Mouse (Mus musculus): Measurements from ENCODE around the gene 4930522L14Rik. TPM values are rescaled to one million over a fixed set of nuclear protein-coding genes. Genes with fewer than 3 reads are reported as not detected.

4930522L14Rik gene
- 3.0 and 3.2 TPM in 2 replicates for polyA plus RNA-seq (2012; rRNA removed)

GRCm38 (mm10) chr5:109751391-109752071, at the start of gene 4930522L14Rik:
Gene 4930522L14Rik, minus strand, starts transcription at chr5:109751886.

GRCm38 (mm10) chr5:109690537-109691201, 61.0 kb downstream of the 4930522L14Rik start, which contains the start of gene 5430403G16Rik:
Gene 5430403G16Rik, minus strand, starts transcription at chr5:109691041.

Other genes with a start within 250 kb of the 4930522L14Rik start
- gene Crlf2, start 192.9 kb downstream of the 4930522L14Rik start, polyA plus RNA-seq (2012; rRNA removed) = 20.8 and 26.5 TPM in 2 replicates
- 0.80 and 0.88 TPM in 2 replicates for gene 5430403G16Rik, start 60.8 kb downstream of the 4930522L14Rik start, polyA plus RNA-seq (2012; rRNA removed)
- 0.12 and 0.16 TPM in 2 replicates for gene Gm15446, start 171.5 kb upstream of the 4930522L14Rik start, polyA plus RNA-seq (2012; rRNA removed)
- gene Zfp932, start 244.6 kb upstream of the 4930522L14Rik start, polyA plus RNA-seq (2012; rRNA removed) = 31.9 and 32.5 TPM in 2 replicates

All from central nervous system, embryonic 14 days (tissue).